Mouse (Mus musculus): Measurements from ENCODE around the gene Hoxa9. TPM values are rescaled to one million over a fixed set of nuclear protein-coding genes. Genes with fewer than 3 reads are reported as not detected.

Gene Hoxa9
- polyA plus RNA-seq, 1 experiment from 2014 or later, result 0.17 TPM

- Histone ChIP-seq H3K27ac (replicated peaks) (no peak overlapping the region), H3K9ac (no peak overlapping the region), H3K4me2 (no peak overlapping the region), H3K36me3 (no peaks in the 10 kb centered on the region), H3K9me3 (no peaks in the 10 kb centered on the region), H3K27me3 (replicated peaks) (peaks cover 98% of the 10 kb centered on the region), H3K4me1 (peaks cover 5% of the 10 kb centered on the region; the same call in 1 of the 2 replicates), H3K4me3 (no peak overlapping the region)
- ATAC-seq (ENCODE audit: extremely low read depth, insufficient number of reproducible peaks, low FRiP score, low TSS enrichment), result no peak
- 1% methylated on average over 23 of the region's 23 CpGs for WGBS
Measured at GRCm38 (mm10) chr6:52232984-52233545, 2.2 kb upstream of the Hoxa9 start.

GRCm38 (mm10) chr6:52232568-52232965 is 1.7 kb upstream of the Hoxa9 start:
- 1% methylated on average over 18 of the region's 18 CpGs for WGBS
- no peak for ATAC-seq (ENCODE audit: extremely low read depth, insufficient number of reproducible peaks, low FRiP score, low TSS enrichment)
- Histone ChIP-seq H3K4me1 (peaks cover 5% of the 10 kb centered on the region; the same call in 1 of the 2 replicates), H3K36me3 (no peaks in the 10 kb centered on the region), H3K4me2 (no peak overlapping the region), H3K27ac (replicated peaks) (no peak overlapping the region), H3K9me3 (no peaks in the 10 kb centered on the region), H3K27me3 (replicated peaks) (peaks cover 98% of the 10 kb centered on the region), H3K4me3 (no peak overlapping the region), H3K9ac (no peak overlapping the region)

- Histone ChIP-seq H3K27me3 (replicated peaks) (peaks cover 98% of the 10 kb centered on the region), H3K4me3 (no peak overlapping the region), H3K4me1 (peaks cover 5% of the 10 kb centered on the region; the same call in 1 of the 2 replicates), H3K4me2 (no peak overlapping the region), H3K9ac (no peak overlapping the region), H3K36me3 (no peaks in the 10 kb centered on the region), H3K27ac (replicated peaks) (no peak overlapping the region), H3K9me3 (no peaks in the 10 kb centered on the region)
- ATAC-seq (ENCODE audit: extremely low read depth, insufficient number of reproducible peaks, low FRiP score, low TSS enrichment), result no peak
- 3% methylated on average over 18 of the region's 18 CpGs for WGBS
Measured at GRCm38 (mm10) chr6:52231885-52232567, 1.1 kb upstream of the Hoxa9 start.

GRCm38 (mm10) chr6:52229558-52230416 is 1.1 kb downstream of the Hoxa9 start:
- WGBS, result 2% methylated on average over 44 of the region's 44 CpGs
- peak overlapping the region; percentile 6 for H3K4me2 ChIP-seq
- no peak for ATAC-seq (ENCODE audit: extremely low read depth, insufficient number of reproducible peaks, low FRiP score, low TSS enrichment)
- H3K4me1 ChIP-seq, result peaks cover 12% of the 10 kb centered on the region; the same call in 1 of the 2 replicates
- H3K9ac ChIP-seq, result no peak overlapping the region
- H3K9me3 ChIP-seq, result no peaks in the 10 kb centered on the region
- H3K4me3 ChIP-seq, result 0 out of 2 replicates have a peak overlapping the region, but pooled peaks have one; percentile 1
- H3K27me3 ChIP-seq (replicated peaks), result peaks cover 98% of the 10 kb centered on the region
- no peaks in the 10 kb centered on the region for H3K36me3 ChIP-seq
- H3K27ac ChIP-seq (replicated peaks), result no peak overlapping the region

- H3K36me3 ChIP-seq, result no peaks in the 10 kb centered on the region
- no peak overlapping the region for H3K4me2 ChIP-seq
- H3K9ac ChIP-seq, result no peak overlapping the region
- H3K27ac ChIP-seq (replicated peaks), result no peak overlapping the region
- H3K27me3 ChIP-seq (replicated peaks), result peaks cover 98% of the 10 kb centered on the region
- H3K9me3 ChIP-seq, result no peaks in the 10 kb centered on the region
- no peak for ATAC-seq (ENCODE audit: extremely low read depth, insufficient number of reproducible peaks, low FRiP score, low TSS enrichment)
- under 1% methylated on average over 38 of the region's 38 CpGs for WGBS
- no peak overlapping the region for H3K4me3 ChIP-seq
- peaks cover 7% of the 10 kb centered on the region; the same call in 1 of the 2 replicates for H3K4me1 ChIP-seq
Measured at GRCm38 (mm10) chr6:52228475-52229465, 2.1 kb downstream of the Hoxa9 start.

GRCm38 (mm10) chr6:52227470-52228222 is 3.2 kb downstream of the Hoxa9 start:
- Histone ChIP-seq H3K36me3 (no peaks in the 10 kb centered on the region), H3K27ac (replicated peaks) (no peak overlapping the region), H3K4me1 (peaks cover 6% of the 10 kb centered on the region; the same call in 1 of the 2 replicates), H3K9me3 (no peaks in the 10 kb centered on the region), H3K4me2 (no peak overlapping the region), H3K9ac (no peak overlapping the region), H3K27me3 (replicated peaks) (peaks cover 98% of the 10 kb centered on the region), H3K4me3 (no peak overlapping the region)
- ATAC-seq (ENCODE audit: extremely low read depth, insufficient number of reproducible peaks, low FRiP score, low TSS enrichment), result no peak
- WGBS, result 6% methylated on average over 11 of the region's 11 CpGs

- Histone ChIP-seq H3K27me3 (replicated peaks) (peaks cover 98% of the 10 kb centered on the region), H3K4me3 (no peak overlapping the region), H3K9me3 (no peaks in the 10 kb centered on the region), H3K4me2 (no peak overlapping the region), H3K9ac (no peak overlapping the region), H3K4me1 (peaks cover 10% of the 10 kb centered on the region; the same call in 1 of the 2 replicates), H3K36me3 (no peaks in the 10 kb centered on the region), H3K27ac (replicated peaks) (no peak overlapping the region)
- 5% methylated on average over 26 of the region's 26 CpGs for WGBS
- no peak for ATAC-seq (ENCODE audit: extremely low read depth, insufficient number of reproducible peaks, low FRiP score, low TSS enrichment)
Measured at GRCm38 (mm10) chr6:52226569-52227257, 4.2 kb downstream of the Hoxa9 start.

- Histone ChIP-seq H3K9me3 (no peaks in the 10 kb centered on the region), H3K36me3 (no peaks in the 10 kb centered on the region), H3K4me1 (peaks cover 15% of the 10 kb centered on the region; the same call in 1 of the 2 replicates), H3K4me2 (peak overlapping the region; percentile 24; the same call in 1 of the 2 replicates), H3K27me3 (replicated peaks) (peaks cover 99% of the 10 kb centered on the region), H3K4me3 (peak overlapping the region; percentile 23), H3K9ac (no peak overlapping the region), H3K27ac (replicated peaks) (no peak overlapping the region)
- WGBS, result 2% methylated on average over 69 of the region's 69 CpGs
- no peak for ATAC-seq (ENCODE audit: extremely low read depth, insufficient number of reproducible peaks, low FRiP score, low TSS enrichment)
Measured at GRCm38 (mm10) chr6:52225612-52226568, 5.0 kb downstream of the Hoxa9 start.

All from heart, embryonic 13.5 days (tissue).